Mouse (Mus musculus) T-helper 17 cell (primary cell): Measurements from ENCODE around the gene Mpi.

Experiments
- in situ Hi-C, 2 experiments: fragments of 300-600 bp; cut with MboI, MseI; formaldehyde crosslinking; loops; 1 replicate in 1 of 2; 2 replicates in 1 of 2; pipeline ENCODE4 v1.15.1; 2025; ENCODE audit warnings: high pct_unique_total_duplicates in 2 of 2

Mpi gene

DNA sequence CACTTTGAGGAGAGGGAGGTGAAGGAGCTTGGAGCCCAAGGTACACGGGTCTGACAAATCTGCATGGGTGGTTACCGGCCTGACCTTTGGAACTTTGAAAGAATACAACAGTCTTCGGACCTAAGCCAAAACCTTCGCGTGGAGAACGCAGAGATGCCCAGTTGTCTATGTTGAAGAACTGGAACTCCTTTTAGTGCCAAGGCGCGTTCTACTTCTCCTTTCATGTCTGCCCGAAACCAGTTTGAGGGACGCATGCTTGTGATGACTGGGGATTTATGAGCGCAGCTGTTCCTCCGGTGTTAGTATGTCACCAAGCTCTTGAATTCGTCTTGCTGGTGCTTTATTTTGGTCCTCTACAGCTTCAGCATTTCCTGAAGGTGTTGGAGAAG lies 9.1 kb upstream of the Mpi start:
- in situ Hi-C loops, result no loop called here

DNA sequence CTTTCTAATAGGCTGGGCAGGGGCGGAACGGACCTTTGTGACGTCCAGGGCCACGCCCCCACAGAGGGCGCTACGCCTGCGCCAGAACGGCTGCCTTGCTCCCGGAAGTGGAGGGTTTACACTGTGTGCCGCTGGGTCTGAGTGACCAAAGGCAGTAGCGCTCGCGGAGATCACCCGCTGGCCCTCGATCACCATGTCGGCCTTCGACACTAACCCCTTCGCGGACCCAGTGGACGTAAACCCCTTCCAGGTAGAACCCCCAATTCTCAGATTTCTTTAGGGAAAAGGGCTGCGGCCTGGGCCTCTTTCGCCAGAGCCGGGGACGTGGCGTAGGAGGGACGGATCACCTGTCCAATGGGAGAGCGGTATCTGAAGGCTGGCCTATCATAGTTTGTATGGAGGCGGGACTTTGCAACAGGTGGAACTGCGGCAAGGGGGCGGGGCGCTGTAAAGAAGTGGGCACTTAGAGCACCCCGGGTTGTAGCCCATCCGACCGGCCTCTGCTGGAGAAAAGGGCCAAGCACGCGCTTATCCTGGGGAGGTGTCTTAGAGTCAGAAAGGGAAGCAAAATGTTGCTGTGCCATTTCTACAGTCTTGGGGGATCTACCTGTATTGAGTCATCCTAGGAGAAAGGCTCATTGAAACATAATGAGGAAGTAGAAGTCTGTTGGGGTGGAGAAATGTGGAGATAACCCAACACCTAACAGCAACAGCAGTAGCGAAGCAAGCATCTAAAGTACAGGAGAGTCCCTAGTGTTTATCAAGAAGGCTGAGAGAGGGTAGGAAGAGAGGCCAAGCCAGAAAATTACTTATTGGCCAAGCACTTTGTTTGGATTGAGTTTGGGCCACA lies 8.5 kb upstream of the Mpi start, which contains the start of gene Scamp2:
Scamp2 (plus strand) TSS at position 83 of the 850 bp plus-strand sequence.
- in situ Hi-C loops, result no loop called here

- in situ Hi-C loops, result no loop called here
Observed at GRCm38 (mm10) chr9:57560263-57560662, 7.7 kb upstream of the Mpi start.

DNA sequence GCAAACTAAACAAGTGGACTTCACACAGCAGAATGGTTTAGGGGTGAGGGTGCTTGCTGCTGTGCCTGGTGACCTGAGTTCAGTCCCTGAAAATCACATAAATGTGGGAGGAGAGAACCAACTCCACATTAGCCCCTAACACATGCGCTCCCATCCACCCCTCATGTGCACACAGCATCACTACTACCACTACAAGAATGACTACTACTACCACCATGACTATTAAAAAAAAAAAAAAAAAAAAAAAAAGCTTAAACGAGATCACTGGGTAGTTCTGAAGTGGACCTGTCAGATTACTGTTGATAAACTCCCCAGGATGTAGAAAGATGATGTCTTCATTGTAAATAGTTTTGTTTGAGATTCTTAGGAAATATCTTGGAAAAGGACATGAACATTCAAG lies 7.0 kb upstream of the Mpi start:
- in situ Hi-C loops, result no loop called here

GRCm38 (mm10) chr9:57558625-57559024 lies 6.1 kb upstream of the Mpi start:
- in situ Hi-C loops, result no loop called here

DNA sequence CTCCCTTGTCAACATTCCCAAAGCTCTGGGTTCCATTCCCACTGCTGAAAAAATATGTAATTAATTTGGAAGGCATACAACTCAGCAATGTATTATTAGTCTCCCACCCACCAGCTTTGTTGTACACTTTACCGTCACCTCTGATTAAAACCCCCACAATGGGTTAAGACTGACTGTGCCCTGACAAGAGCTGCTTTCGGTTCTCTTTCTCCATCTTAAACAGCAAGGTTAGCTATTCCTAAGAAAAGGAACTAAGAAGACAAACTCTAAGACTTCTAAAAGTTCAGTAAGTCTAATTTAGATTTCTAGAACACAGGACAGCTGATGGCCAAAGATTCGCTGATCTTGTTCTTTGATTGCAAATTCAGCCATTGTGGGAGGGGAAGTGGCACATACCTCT lies 4.7 kb upstream of the Mpi start:
- in situ Hi-C loops, result no loop called here

GRCm38 (mm10) chr9:57554753-57555152 lies 2.2 kb upstream of the Mpi start:
- in situ Hi-C loops, result loop anchor here in 1 of 2 experiments (5.0 kb wide), 1 partner anchor 98 kb away; the partner anchor contains the start of gene Csk

GRCm38 (mm10) chr9:57553119-57553518 lies 556 bp upstream of the Mpi start:
- in situ Hi-C loops, result loop anchor here in 1 of 2 experiments (5.0 kb wide), 1 partner anchor 99 kb away; the partner anchor contains the start of gene Csk

GRCm38 (mm10) chr9:57550126-57550862 lies 2.3 kb downstream of the Mpi start:
- in situ Hi-C loops, result loop anchor here in 1 of 2 experiments (5.0 kb wide), 1 partner anchor 102 kb away; the partner anchor contains the start of gene Csk

DNA sequence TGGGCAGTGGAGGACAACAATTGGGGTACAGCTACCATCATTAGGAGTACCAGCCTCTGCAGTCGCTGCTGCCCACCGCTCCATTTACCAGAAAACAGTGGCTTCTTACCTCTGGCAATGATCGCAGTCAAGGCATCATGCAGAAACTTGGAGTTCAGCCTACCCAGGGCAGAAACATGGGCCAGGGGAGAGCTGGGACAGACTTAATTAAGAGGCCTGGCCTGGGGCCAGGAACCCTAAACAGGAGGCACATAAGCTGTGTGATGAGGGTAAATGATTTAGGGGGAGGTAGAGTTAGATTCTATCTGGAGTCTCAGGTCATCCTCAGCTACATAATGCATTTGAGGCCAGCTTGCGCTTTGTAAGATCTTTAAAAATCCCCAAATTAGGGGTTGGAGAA lies 3.4 kb downstream of the Mpi start:
- in situ Hi-C loops, result loop anchor here in 1 of 2 experiments (10.0 kb wide), 1 partner anchor 64 kb away; no protein-coding TSS in a partner anchor

GRCm38 (mm10) chr9:57547869-57548268 lies 4.7 kb downstream of the Mpi start:
- in situ Hi-C loops, result loop anchor here in 1 of 2 experiments (10.0 kb wide), 1 partner anchor 63 kb away; no protein-coding TSS in a partner anchor

DNA sequence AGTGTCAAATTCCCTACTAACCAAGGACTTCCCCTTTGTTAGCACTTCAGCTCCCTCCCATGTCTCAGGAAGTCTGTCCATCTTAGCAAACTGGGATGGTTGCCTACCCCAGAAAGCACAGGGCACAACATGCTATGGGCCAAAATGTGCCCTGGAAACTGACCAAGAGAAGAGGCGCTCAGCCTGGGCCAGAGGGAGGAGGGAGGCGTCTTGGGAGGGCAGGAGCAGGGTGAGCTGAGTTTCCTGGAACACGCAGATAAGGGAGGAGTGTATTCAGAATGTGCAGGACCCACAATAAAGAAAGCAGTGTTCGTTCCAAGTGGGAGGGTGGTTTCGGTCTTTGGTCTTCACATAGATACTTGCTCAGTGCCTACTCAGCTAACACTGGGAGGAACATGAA lies 5.3 kb downstream of the Mpi start:
- in situ Hi-C loops, result loop anchor here in 1 of 2 experiments (10.0 kb wide), 1 partner anchor 62 kb away; no protein-coding TSS in a partner anchor

GRCm38 (mm10) chr9:57543951-57544350 lies 8.6 kb downstream of the Mpi start:
- in situ Hi-C loops, result loop anchor here in 1 of 2 experiments (10.0 kb wide), 1 partner anchor 59 kb away; no protein-coding TSS in a partner anchor

DNA sequence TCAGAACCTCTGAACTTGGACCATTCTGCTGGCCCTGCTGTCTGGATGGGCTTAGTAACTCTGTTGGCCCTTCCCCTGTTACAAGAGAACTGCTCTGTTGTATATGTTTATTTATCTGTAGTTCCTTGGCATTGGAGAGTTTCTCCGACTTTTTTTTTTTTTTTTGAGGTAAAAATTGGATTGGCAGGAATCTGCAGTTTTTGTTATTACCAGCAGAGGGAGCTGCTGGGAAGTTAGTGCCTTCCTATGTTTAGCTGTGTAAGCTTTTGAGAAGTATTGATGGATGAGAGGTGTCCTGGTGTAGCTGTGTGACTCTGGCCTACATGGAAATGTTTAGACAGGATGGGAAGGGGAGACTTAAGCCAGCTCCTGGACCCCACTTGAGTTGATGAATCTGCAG lies 11.3 kb downstream of the Mpi start:
- in situ Hi-C loops, result loop anchor here in 1 of 2 experiments (10.0 kb wide), 1 partner anchor 57 kb away; no protein-coding TSS in a partner anchor

GRCm38 (mm10) chr9:57539550-57539949 lies 13.0 kb downstream of the Mpi start:
- in situ Hi-C loops, result loop anchor here in 1 of 2 experiments (5.0 kb wide), 1 partner anchor 103 kb away; no protein-coding TSS in a partner anchor

DNA sequence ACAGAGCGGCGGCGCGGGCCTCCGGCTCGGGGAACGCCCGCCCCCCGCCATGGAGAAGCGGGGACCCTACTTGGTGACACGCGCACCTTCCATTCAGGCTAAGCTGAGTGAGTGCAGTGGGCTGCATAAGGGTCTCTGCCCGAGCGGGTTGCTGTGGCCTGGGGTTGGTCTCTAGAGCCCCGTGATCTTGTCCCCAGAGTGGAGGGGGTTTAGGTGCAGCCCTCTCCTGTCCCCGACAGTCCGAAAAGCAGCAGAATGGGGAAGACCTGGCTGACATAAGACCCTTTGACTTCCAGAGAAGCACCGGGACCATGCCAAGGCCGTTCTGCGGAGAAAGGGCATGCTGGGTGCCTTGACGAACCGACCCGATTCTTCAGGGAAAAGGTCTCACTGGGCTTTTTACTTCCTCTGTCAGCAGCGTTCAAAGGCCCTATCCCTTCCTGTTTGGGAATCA lies 14.8 kb downstream of the Mpi start:
- in situ Hi-C loops, result loop anchor here in 1 of 2 experiments (5.0 kb wide), 1 partner anchor 105 kb away; no protein-coding TSS in a partner anchor

DNA sequence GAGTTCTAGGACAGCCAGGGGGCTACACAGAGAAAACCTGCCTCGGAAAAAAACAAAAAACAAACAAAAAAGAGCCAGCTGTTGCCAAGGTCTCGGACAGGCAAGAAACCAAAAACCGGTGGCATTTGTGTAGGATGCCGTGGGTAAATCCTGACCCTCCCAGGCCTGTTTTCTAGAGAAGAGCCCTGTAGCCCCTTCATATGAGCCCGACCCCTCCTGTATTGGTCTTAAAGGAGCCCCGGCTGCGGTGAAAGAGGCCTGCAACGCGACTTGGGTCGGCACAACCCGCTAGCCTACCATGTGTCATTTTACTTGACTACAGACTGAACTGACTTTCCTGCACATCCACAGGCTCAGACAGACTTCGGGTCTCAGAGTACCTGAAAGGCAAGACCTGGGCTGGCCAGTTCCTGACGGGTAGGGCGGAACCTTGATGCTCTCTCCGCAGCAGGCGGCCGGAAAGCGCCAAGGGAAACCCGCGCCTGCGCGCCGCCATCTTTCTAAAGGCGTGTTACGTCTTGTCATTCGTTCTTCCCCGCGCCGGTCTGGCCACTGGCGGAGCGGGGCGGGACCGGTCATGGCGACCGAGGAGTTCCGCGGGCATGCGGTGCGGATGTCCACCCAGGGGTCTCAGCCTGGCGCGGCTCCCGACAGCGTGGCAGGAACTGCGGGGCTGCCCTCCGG lies 15.4 kb downstream of the Mpi start, which contains the start of gene Fam219b:
Fam219b (plus strand) TSS at position 485 of the 684 bp plus-strand sequence.
- in situ Hi-C loops, result loop anchor here in 1 of 2 experiments (5.0 kb wide), 1 partner anchor 105 kb away; no protein-coding TSS in a partner anchor

GRCm38 (mm10) chr9:57536362-57536761 lies 16.2 kb downstream of the Mpi start:
- in situ Hi-C loops, result loop anchor here in 1 of 2 experiments (5.0 kb wide), 1 partner anchor 106 kb away; no protein-coding TSS in a partner anchor

- in situ Hi-C loops, result no loop called here
Observed at GRCm38 (mm10) chr9:57531946-57532345, 20.6 kb downstream of the Mpi start.

GRCm38 (mm10) chr9:57526435-57526834 lies 26.1 kb downstream of the Mpi start:
- in situ Hi-C loops, result no loop called here

GRCm38 (mm10) chr9:57525516-57525915 lies 27.0 kb downstream of the Mpi start:
- in situ Hi-C loops, result no loop called here
